Mouse (Mus musculus): ENCODE results near the gene N4bp1. TPM values are rescaled to one million over a fixed set of nuclear protein-coding genes. Genes with fewer than 3 reads are reported as not detected.
A peak's percentile ranks its signal among the peaks of the same experiment; 100 is the strongest.

N4bp1 gene
- polyA plus RNA-seq, 1 experiment from 2014 or later = 10.7 TPM

DNA sequence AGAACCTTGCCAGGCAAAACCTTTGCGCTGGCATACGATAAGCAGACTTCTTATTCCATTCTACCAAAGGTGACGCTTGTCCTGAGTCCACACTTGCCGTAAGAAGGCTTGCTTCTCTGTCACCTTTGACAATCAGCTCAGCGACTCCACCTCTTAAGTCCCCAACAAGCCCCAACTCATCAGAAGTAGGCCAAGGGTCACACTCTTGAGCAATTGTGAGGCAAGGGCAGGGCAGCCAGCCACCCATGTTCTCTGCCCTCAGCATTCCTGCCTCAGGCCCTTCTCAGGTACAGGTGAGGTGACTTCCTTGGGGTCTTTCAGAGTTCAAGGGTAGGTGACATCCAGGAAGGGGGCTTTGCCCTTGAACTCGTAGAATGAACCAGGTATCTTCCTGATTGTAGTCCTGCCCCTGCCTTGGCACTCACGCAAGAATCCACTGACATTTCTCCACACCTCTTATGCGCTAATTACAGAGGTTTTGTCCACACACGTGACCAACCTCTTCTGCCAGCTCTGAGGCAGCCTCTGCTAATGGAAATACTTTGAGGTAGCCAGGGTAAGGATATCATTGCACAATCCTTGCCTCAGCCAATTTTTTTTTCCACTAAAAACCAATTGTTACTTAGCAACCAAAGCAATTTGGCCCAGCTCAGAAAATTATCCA is 118.4 kb downstream of the N4bp1 start:
- H3K9me3 ChIP-seq (ENCODE audit: control insufficient read depth, low read length) = no peaks in the 10 kb centered on the region
- no peak overlapping the region for H3K4me2 ChIP-seq (ENCODE audit: low read depth, low read length)
- H3K4me1 ChIP-seq (ENCODE audit: control insufficient read depth, insufficient read depth, low read length) = no peaks in the 10 kb centered on the region
- no peak overlapping the region for H3K27ac ChIP-seq (replicated peaks; ENCODE audit: low read depth, low read length)
- DNase-seq (ENCODE audit: low spot score) (peak; percentile 42), ATAC-seq (ENCODE audit: low read depth) (no peak)
- H3K9ac ChIP-seq (ENCODE audit: low read depth, low read length) = no peak overlapping the region
- WGBS = 87% methylated on average over 9 of the region's 9 CpGs
- no peak overlapping the region for H3K4me3 ChIP-seq (ENCODE audit: low read depth, low read length)
- H3K27me3 ChIP-seq (replicated peaks; ENCODE audit: control insufficient read depth, insufficient read depth, low read length) = no peaks in the 10 kb centered on the region
- no peaks in the 10 kb centered on the region for H3K36me3 ChIP-seq (ENCODE audit: control insufficient read depth, insufficient read depth, low read length)

DNA sequence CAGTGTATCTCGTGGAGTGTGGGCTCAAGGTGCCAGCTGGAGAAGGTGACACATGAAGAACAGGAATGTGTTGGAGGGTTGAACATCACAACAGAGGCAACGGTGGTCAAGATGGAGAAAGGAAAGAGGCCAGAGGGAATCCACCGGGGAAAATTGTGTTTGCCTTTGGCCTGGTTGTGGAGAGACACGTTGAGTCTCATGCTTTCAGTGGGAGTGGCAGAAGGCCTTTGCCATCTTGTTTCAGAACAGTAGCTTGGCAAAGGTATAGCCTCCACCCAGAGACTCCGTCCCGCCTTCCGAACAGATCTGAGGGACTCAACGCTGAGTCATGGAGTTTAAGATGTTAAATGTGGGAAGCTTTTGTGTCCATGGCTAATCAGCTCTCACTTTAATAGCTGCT is 119.4 kb downstream of the N4bp1 start:
- Histone ChIP-seq H3K36me3 (ENCODE audit: control insufficient read depth, insufficient read depth, low read length) (no peaks in the 10 kb centered on the region), H3K9ac (ENCODE audit: low read depth, low read length) (no peak overlapping the region), H3K27me3 (replicated peaks; ENCODE audit: control insufficient read depth, insufficient read depth, low read length) (no peaks in the 10 kb centered on the region), H3K27ac (replicated peaks; ENCODE audit: low read depth, low read length) (no peak overlapping the region), H3K4me2 (ENCODE audit: low read depth, low read length) (no peak overlapping the region), H3K9me3 (ENCODE audit: control insufficient read depth, low read length) (no peaks in the 10 kb centered on the region), H3K4me3 (ENCODE audit: low read depth, low read length) (no peak overlapping the region), H3K4me1 (ENCODE audit: control insufficient read depth, insufficient read depth, low read length) (no peaks in the 10 kb centered on the region)
- no peak for DNase-seq (ENCODE audit: low spot score)
- WGBS = 90% methylated on average over 8 of the region's 8 CpGs
- ATAC-seq (ENCODE audit: low read depth) = no peak

DNA sequence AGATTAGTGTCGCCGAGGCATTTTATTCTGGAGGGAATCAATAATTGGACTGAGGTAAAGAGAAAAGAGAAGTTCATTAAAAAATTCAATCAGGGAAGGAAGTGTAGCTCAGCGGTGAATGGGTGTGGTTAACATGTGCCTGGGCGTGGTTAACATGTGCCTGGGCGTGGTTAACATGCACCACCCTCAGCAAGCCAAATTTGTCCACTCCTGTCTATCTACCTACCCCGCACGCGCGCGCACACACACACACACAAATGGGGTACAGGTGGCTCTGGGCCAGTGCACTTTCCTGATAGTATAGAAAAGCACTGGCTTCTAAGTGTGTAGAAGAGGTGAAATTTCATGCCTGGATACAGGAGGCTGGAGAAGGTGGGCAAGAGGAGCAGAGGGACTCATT is 119.9 kb downstream of the N4bp1 start:
- no peaks in the 10 kb centered on the region for H3K27me3 ChIP-seq (replicated peaks; ENCODE audit: control insufficient read depth, insufficient read depth, low read length)
- no peaks in the 10 kb centered on the region for H3K4me1 ChIP-seq (ENCODE audit: control insufficient read depth, insufficient read depth, low read length)
- H3K9me3 ChIP-seq (ENCODE audit: control insufficient read depth, low read length) = no peaks in the 10 kb centered on the region
- no peaks in the 10 kb centered on the region for H3K36me3 ChIP-seq (ENCODE audit: control insufficient read depth, insufficient read depth, low read length)
- H3K27ac ChIP-seq (replicated peaks; ENCODE audit: low read depth, low read length) = no peak overlapping the region
- no peak for ATAC-seq (ENCODE audit: low read depth)
- WGBS = 87% methylated on average over 10 of the region's 10 CpGs
- no peak for DNase-seq (ENCODE audit: low spot score)
- H3K4me3 ChIP-seq (ENCODE audit: low read depth, low read length) = no peak overlapping the region
- no peak overlapping the region for H3K4me2 ChIP-seq (ENCODE audit: low read depth, low read length)
- H3K9ac ChIP-seq (ENCODE audit: low read depth, low read length) = no peak overlapping the region

DNA sequence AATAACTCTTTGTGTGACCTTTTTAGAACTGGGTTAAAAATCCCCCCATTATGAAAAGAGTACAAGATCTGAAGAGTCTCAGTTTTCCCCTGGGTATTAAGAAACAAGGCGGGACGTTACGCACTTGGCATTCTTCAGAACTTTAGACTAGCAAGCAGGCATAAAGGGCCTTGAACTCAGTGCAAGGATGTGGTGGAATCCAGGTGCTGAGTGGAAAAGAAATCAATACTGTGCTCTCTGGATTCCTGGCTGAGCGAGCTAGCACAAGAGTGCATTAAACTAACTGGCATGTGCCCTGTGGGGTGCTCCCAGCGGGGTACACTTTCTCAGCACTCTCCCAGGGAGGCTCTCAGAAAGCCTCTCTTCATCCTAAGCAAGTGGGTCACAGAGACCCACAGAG is 122.3 kb downstream of the N4bp1 start:
- H3K9ac ChIP-seq (ENCODE audit: low read depth, low read length) = no peak overlapping the region
- no peak overlapping the region for H3K27ac ChIP-seq (replicated peaks; ENCODE audit: low read depth, low read length)
- no peak overlapping the region for H3K4me3 ChIP-seq (ENCODE audit: low read depth, low read length)
- H3K4me1 ChIP-seq (ENCODE audit: control insufficient read depth, insufficient read depth, low read length) = no peaks in the 10 kb centered on the region
- no peaks in the 10 kb centered on the region for H3K36me3 ChIP-seq (ENCODE audit: control insufficient read depth, insufficient read depth, low read length)
- ATAC-seq (ENCODE audit: low read depth) (no peak), DNase-seq (ENCODE audit: low spot score) (no peak)
- H3K9me3 ChIP-seq (ENCODE audit: control insufficient read depth, low read length) = no peaks in the 10 kb centered on the region
- 48% methylated on average over 5 of the region's 5 CpGs for WGBS
- H3K27me3 ChIP-seq (replicated peaks; ENCODE audit: control insufficient read depth, insufficient read depth, low read length) = no peaks in the 10 kb centered on the region
- no peak overlapping the region for H3K4me2 ChIP-seq (ENCODE audit: low read depth, low read length)

- ATAC-seq (ENCODE audit: low read depth) (no peak), DNase-seq (ENCODE audit: low spot score) (no peak)
- H3K9me3 ChIP-seq (ENCODE audit: control insufficient read depth, low read length) = no peaks in the 10 kb centered on the region
- H3K36me3 ChIP-seq (ENCODE audit: control insufficient read depth, insufficient read depth, low read length) = no peaks in the 10 kb centered on the region
- no peak overlapping the region for H3K9ac ChIP-seq (ENCODE audit: low read depth, low read length)
- 80% methylated on average over 6 of the region's 6 CpGs for WGBS
- H3K27me3 ChIP-seq (replicated peaks; ENCODE audit: control insufficient read depth, insufficient read depth, low read length) = no peaks in the 10 kb centered on the region
- no peak overlapping the region for H3K4me2 ChIP-seq (ENCODE audit: low read depth, low read length)
- H3K4me3 ChIP-seq (ENCODE audit: low read depth, low read length) = no peak overlapping the region
- H3K4me1 ChIP-seq (ENCODE audit: control insufficient read depth, insufficient read depth, low read length) = no peaks in the 10 kb centered on the region
- H3K27ac ChIP-seq (replicated peaks; ENCODE audit: low read depth, low read length) = no peak overlapping the region
These were observed 124.3 kb downstream of the N4bp1 start for GRCm38 (mm10) chr8:86760746-86761145.

DNA sequence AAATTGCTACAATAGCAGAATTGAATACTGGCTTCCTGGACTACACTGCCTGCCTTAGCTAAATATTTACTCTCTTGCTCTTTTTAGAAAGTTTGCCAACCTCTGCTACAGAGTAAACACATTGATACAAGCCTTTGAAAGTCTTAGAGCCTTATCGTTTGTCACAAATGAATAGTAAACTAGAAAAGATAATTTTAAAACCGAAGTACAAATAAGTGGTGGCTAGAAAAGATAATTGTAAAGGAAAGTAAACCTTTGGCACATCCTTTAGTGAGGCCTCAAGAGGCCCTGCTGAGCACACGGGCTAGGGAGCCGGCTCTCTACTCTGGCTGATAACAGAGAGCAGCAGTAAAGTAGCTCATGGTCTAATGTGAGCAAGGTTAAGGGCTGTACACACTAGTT is 126.0 kb downstream of the N4bp1 start:
- ATAC-seq (ENCODE audit: low read depth) (no peak), DNase-seq (ENCODE audit: low spot score) (no peak)
- no peak overlapping the region for H3K4me3 ChIP-seq (ENCODE audit: low read depth, low read length)
- no peak overlapping the region for H3K9ac ChIP-seq (ENCODE audit: low read depth, low read length)
- no peaks in the 10 kb centered on the region for H3K4me1 ChIP-seq (ENCODE audit: control insufficient read depth, insufficient read depth, low read length)
- 69% methylated on average over 4 of the region's 4 CpGs for WGBS
- no peaks in the 10 kb centered on the region for H3K9me3 ChIP-seq (ENCODE audit: control insufficient read depth, low read length)
- no peaks in the 10 kb centered on the region for H3K36me3 ChIP-seq (ENCODE audit: control insufficient read depth, insufficient read depth, low read length)
- no peaks in the 10 kb centered on the region for H3K27me3 ChIP-seq (replicated peaks; ENCODE audit: control insufficient read depth, insufficient read depth, low read length)
- no peak overlapping the region for H3K27ac ChIP-seq (replicated peaks; ENCODE audit: low read depth, low read length)
- no peak overlapping the region for H3K4me2 ChIP-seq (ENCODE audit: low read depth, low read length)

DNA sequence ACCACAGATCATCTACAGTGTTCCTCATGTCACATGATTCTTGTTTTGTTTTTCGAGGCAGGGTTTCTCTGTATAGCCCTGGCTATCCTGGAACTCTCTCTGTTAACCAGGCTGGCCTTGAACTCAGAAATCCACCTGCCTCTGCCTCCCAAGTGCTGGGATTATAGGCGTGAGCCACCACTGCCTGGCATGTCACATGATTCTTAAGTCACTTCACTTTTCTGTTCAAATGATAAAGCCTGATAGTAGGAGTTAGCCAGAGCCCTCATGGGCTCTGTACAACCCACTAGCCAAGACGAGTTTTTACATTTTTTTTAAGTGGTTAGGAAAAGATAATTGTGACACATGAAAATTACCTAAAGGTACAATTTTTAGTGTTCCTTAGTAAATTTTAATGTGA is 126.4 kb downstream of the N4bp1 start:
- Histone ChIP-seq H3K4me1 (ENCODE audit: control insufficient read depth, insufficient read depth, low read length) (no peaks in the 10 kb centered on the region), H3K9ac (ENCODE audit: low read depth, low read length) (no peak overlapping the region), H3K27me3 (replicated peaks; ENCODE audit: control insufficient read depth, insufficient read depth, low read length) (no peaks in the 10 kb centered on the region), H3K4me3 (ENCODE audit: low read depth, low read length) (no peak overlapping the region), H3K9me3 (ENCODE audit: control insufficient read depth, low read length) (no peaks in the 10 kb centered on the region), H3K4me2 (ENCODE audit: low read depth, low read length) (no peak overlapping the region), H3K36me3 (ENCODE audit: control insufficient read depth, insufficient read depth, low read length) (no peaks in the 10 kb centered on the region), H3K27ac (replicated peaks; ENCODE audit: low read depth, low read length) (no peak overlapping the region)
- DNase-seq (ENCODE audit: low spot score) (no peak), ATAC-seq (ENCODE audit: low read depth) (no peak)
- 80% methylated on average over 3 of the region's 3 CpGs for WGBS

Other genes with a start within 250 kb of the N4bp1 start
- 4.1 and 5.2 TPM in 2 replicates for gene Gm10638, start 139.6 kb downstream of the N4bp1 start, polyA plus RNA-seq (2014; fragmentation: Nextera tagmentation; extraction: Ambion mirVana)
- gene Siah1a, start 139.3 kb downstream of the N4bp1 start, polyA plus RNA-seq (2014; fragmentation: Nextera tagmentation; extraction: Ambion mirVana) = 42.7 and 46.3 TPM in 2 replicates